Mouse (Mus musculus): ENCODE data around the gene Foxn1. TPM values are rescaled to one million over a fixed set of nuclear protein-coding genes. Genes with fewer than 3 reads are reported as not detected.
A peak's percentile ranks its signal among the peaks of the same experiment; 100 is the strongest.

The Foxn1 gene
- under 1 TPM; 0.19 to 0.20 TPM for total RNA-seq (2021)
- long read RNA-seq, experiment 1 = 0 reads
- long read RNA-seq, experiment 2 = 0 reads

DNA sequence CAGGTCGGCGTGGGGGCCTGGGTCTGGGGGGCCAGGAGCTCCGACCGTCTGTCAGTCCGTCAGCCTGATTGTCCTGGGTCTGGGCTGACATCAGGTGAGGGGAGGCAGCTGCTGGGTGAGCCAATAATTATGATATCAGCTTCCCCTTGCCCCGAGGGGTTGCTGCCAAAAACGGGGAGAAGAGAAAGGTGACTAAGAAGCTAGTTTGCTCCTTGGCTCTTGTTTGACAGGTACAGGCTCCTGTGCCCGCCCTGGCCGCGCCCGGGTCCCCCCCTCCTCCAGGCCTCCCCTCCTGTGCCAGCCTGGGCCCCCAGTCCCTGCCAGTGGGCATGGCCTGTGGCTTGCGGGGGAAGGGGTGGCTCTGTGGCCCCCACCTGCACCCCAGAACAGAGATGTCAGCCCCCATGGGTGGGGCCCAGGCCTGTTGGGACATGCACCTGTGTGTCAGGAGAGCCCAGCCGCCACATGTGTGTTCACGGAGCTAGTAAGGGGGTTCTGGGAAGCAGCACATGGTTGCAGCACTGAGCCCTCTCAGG lies at the start of gene Foxn1:
Gene Foxn1, minus strand, starts transcription at position 51 of the 536 bp plus-strand sequence.
- DNase-seq (ENCODE audit: low spot score in 2 of 2) = no peak

GRCm38 (mm10) chr11:78435776-78436349 lies 49.5 kb upstream of the Foxn1 start:
- peak; percentile 66 for DNase-seq (ENCODE audit: low spot score in 2 of 2)

DNA sequence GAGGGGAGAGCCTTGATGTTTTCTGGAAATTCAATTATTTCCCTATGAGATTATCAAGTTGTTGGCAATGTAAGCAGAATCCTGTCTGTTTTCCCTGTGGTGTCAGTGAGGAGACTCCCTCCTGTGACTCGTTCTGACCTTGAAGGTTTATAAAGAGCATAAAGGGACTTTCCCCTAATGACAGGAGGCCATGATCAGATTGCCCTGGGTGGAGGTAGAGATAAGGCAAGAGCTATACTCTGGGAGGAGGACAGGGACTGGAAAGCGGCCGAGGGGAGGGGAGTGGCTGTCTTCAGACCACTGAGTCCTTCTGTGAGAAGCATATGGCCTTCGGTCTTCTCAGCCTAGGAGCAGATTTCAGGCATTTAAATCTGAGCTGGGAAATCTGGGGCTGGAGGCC lies 47.7 kb upstream of the Foxn1 start:
- no peak for DNase-seq (ENCODE audit: low spot score in 2 of 2)

- DNase-seq (ENCODE audit: low spot score in 2 of 2) = no peak
Observed at GRCm38 (mm10) chr11:78431176-78431575, 44.8 kb upstream of the Foxn1 start.

DNA sequence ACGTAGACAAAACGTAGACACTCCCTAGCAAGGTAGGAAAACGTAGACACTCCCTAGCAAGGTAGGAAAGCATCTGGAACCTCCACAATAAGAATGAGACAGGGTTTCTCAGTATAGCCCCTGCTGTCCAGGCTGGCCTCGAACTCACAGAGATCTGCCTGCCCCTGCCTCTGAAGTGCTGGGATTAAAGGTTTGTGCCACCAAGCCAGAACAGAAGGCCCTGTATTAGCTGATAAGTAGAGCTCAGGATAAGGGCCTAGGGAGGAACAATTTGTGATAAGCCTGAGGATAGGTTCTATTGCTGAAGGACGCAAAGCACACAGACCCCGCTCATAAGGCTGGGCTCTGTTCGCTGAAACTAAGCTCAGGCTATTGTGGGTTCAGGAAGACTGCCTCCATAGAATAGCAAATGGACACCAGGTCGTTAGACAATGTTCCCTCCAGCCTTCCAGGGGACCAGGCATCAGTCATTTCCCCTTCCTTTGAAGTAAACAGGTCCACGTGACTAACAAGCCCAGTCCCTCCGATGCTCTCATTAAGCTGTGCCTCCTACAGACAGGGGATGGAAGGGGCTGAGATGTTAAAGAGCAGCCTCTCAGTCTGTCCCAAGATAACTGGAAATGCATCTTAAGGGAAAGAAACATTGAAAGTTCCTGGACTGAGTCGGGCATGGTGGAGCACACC lies 44.0 kb upstream of the Foxn1 start:
- no peak for DNase-seq (ENCODE audit: low spot score in 2 of 2)

DNA sequence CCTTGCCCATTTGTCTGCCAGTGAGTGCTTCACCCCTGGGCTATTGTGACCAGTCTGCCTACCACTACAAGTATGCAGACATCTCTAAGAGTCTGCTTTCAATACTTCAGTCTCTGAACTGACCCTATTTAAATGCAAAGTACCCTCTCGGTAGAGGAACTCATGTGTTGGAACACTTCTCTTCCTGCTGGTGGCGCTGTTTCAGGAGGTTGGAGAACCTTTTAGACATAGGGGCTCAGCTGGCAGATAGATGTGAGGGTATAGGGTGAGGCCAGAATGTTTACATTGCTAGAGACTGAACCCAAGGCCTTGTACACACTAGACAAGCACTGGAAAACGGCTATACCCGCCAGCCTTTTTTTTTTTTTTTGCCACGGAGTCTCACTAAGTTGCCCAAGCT lies 42.0 kb upstream of the Foxn1 start:
- DNase-seq (ENCODE audit: low spot score in 2 of 2) = no peak

DNA sequence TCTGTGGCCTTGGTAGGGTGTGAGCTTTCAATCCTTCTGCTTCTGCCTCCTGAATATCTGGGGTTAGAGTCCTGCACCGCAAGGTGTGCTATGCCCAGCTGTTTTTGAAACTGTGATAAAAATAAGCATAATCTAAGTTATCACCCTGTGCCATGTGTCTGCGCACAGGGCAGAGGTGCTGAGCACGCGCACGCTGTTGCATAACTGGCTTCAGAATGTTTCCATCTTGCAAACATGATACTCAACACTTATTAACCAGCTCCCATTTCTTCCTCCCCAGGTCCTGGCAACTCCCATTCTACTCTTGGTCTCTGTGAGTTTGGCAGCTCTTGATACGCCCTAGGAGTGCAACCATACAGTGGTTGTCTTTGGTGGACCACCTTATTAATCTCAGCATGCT lies 41.3 kb upstream of the Foxn1 start:
- no peak for DNase-seq (ENCODE audit: low spot score in 2 of 2)

- no peak for DNase-seq (ENCODE audit: low spot score in 2 of 2)
Observed at GRCm38 (mm10) chr11:78425572-78425971, 39.2 kb upstream of the Foxn1 start.

DNA sequence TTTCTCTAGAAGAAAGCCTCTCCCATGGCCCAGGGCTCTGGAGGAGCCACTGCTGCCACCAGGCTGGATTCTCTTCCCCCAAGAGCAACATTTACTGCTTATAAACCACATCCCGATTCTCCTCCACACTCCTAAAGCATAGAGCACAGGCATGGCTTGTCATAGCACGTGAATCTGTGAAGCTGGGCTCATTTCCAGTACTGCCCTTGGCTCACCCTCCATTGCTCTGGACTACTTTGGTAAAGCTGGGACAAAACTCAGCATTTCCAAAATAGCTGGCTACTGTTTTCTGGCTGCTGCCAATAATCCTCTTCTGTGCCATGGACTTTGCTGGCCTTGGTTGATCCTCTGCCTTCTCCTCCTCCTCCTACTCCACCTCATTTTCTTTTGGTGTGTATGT lies 38.0 kb upstream of the Foxn1 start:
- DNase-seq (ENCODE audit: low spot score in 2 of 2) = peak in 1 of 2 experiments; percentile 36

DNA sequence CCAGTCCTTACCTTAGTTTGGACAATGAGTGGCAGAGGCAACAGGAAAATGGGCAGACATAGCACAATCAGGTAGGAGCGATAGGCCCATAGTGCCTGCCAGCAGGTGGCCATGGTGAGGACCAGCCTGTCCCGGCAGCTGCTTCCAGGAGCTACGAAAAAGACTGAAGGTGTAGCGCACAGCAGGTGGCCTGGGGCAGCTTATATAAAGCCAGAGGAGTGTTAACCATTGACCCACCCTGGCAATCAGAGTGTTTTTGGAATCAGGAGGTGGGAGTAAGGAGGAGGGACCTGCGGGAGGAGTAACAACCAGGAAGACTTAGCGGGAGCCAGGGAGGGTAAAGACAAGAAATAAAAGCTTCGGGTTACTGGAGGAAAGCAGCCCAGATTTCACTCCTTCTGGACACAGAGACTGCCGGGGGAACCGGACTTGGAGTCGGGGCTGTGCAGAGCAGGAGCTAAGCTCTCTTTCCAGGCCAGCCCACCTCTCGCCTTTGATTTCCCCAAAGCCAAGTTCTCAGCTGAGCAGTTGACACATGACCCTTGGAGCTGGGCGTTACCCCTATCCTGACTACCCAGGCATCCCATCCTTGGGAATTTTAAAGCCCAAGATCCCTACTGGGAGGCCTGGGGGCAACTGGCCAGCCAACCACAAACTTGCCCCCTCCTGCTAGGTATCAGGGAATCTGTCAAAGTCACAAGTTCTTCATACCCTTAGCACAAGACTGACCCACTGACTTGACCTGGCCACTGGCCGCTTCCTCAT lies 35.9 kb upstream of the Foxn1 start, which contains the start of gene Slc13a2:
Gene Slc13a2, minus strand, starts transcription at position 163 of the 765 bp plus-strand sequence.
- DNase-seq (ENCODE audit: low spot score in 2 of 2) = no peak

DNA sequence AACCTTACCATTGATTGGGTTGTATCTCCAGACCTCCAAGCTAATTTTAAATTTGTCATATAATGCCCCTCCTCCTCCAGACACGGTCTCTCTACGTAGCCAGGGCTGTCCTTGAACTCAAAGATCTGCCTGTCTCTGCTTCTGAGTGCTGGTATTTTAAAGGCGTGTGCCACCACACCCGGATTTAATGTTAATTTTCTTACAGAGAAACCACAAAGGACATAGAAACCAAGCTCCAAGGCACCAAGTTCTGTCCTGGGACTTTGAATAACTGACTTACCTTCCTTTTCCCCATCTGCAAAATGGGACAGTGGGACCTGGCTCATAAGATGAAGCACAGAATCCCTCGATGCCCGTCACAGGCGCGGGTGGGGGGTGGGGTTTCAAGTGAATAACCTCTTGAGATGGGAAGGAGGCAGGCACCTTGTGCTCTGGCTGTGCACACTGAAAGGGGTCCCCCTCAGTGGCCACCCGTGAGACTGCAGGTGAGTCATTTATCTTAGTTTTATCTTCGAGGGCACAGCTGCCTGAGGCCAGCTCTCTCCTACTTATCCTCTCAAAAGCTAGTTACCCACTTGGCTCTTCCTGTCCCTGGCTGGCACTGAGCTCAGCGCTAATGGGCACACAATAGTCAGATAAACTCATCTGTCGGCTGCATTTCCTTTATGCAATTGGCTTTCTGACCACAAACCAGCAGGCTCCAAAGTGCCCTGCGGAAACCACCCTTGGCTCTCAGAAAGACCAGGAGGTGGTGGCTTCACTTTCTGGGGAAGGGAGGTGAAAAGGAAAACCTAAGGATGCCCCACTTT lies 35.0 kb upstream of the Foxn1 start:
- no peak for DNase-seq (ENCODE audit: low spot score in 2 of 2)

GRCm38 (mm10) chr11:78420263-78420889 lies 34.0 kb upstream of the Foxn1 start:
- DNase-seq (ENCODE audit: low spot score in 2 of 2) = no peak

GRCm38 (mm10) chr11:78416854-78417253 lies 30.5 kb upstream of the Foxn1 start:
- DNase-seq (ENCODE audit: low spot score in 2 of 2) = no peak

- DNase-seq (ENCODE audit: low spot score in 2 of 2) = no peak
Observed at GRCm38 (mm10) chr11:78412861-78413260, 26.5 kb upstream of the Foxn1 start.

GRCm38 (mm10) chr11:78412324-78412850 lies 26.0 kb upstream of the Foxn1 start:
- no peak for DNase-seq (ENCODE audit: low spot score in 2 of 2)

DNA sequence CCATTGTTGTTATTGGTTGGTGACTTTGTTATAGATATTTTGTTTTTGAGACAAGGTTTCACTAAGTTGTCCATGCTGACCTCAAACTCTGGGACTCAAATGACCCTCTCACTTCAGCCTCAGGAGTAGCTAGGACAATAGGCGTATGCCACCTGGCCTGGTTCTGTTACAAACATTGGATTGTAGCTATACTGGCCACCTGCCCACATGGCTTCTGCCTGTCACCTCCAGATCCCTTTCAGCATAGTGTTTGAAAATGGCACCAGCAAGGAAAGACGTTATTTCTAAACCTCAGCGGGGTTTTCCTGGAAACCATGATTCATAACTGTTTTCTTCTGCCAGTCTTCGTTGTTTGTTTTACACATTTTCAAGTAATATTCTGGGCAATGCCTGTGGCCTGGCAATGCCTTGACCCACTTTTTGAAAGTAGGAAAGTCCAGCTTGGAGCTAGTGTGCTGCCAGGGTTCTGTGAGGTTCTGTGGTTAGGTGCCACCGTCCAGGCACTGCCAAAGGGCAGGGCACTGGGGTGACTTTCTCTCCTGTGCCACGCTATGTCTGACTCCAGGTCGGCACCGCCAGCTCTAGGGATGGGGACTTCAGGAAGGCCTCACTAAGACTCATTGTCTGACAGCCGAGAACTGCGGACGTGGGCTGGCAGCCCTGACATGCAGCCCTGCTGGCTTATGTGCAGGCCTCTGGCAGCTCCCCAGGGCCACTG lies 25.4 kb upstream of the Foxn1 start:
- peak in 1 of 2 experiments; percentile 58 for DNase-seq (ENCODE audit: low spot score in 2 of 2)

DNA sequence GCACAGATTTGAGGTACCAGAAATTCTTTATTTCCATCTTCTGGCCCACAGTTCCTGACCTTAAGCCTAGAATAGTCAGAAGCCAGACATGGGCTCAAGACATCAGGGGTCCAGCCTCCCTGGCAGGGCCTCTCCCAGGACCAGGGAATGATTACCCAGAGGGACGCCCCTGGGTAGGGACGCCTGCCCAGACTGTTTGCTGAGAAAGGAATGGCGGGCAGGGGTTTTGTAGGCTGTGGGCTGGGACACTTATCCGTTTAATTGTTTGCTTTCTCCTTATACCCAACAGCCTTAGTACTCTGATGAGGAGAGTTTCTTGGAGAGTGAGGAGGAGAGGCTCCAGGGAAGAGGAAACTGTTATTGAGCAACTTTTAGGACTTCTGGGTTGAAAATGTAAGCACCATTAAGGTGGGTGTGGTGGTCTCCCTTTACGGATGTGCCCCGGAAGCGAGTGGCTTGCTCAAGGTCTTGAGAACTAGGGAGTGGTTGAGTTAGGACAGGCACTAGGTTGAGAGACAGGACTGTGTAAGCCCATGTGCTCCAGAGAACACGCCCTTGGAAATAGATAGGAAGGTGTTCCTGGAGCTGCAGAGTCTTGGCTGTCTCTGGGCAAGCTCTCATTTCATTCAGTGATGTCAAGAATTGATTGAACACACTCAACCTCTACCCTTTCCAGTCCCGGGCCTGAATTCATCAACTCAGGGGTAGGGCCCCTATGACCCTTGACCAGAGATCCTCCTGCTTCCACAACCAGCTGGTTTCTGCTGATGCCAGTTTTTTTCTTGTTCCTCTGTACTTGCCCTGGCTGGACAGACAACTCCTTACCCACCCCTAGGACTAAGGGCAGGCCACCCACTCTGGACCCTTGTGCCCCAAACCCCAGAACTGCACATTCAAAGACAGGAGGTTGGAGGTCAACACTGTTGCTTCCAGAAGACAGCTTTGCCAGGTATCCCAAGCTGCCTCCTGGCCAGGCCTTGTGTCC lies 22.2 kb upstream of the Foxn1 start:
- no peak for DNase-seq (ENCODE audit: low spot score in 2 of 2)

- DNase-seq (ENCODE audit: low spot score in 2 of 2) = no peak
Observed at GRCm38 (mm10) chr11:78402062-78402461, 15.7 kb upstream of the Foxn1 start.
